Mouse (Mus musculus): ENCODE measurements around the gene Flt1.
"Not testable (repeated sequence)": the region's sequence is repeated elsewhere in the genome, so short reads cannot be mapped to it uniquely, and the experiment has no call there.

Flt1 gene

DNA sequence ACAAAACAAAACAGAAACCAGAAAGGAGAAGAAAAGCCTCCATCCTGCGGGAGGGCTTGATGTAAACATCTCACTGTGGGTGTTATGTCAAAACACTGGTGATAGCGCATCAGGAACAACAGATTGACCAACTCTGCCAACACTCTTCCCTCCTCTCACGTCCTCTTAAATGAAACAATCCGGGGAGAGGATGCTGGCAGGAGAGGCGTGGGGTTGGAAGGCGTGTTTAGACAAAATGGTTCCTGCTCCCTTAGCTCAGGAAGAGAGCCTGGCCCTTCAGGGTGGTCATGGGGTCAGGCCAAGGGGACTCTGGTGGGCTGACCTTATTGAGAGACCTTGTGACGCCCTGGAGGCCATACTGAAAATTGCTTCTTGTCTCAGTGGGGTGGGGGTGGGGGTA lies 65.9 kb downstream of the Flt1 start:
- DNase-seq, result no peak

DNA sequence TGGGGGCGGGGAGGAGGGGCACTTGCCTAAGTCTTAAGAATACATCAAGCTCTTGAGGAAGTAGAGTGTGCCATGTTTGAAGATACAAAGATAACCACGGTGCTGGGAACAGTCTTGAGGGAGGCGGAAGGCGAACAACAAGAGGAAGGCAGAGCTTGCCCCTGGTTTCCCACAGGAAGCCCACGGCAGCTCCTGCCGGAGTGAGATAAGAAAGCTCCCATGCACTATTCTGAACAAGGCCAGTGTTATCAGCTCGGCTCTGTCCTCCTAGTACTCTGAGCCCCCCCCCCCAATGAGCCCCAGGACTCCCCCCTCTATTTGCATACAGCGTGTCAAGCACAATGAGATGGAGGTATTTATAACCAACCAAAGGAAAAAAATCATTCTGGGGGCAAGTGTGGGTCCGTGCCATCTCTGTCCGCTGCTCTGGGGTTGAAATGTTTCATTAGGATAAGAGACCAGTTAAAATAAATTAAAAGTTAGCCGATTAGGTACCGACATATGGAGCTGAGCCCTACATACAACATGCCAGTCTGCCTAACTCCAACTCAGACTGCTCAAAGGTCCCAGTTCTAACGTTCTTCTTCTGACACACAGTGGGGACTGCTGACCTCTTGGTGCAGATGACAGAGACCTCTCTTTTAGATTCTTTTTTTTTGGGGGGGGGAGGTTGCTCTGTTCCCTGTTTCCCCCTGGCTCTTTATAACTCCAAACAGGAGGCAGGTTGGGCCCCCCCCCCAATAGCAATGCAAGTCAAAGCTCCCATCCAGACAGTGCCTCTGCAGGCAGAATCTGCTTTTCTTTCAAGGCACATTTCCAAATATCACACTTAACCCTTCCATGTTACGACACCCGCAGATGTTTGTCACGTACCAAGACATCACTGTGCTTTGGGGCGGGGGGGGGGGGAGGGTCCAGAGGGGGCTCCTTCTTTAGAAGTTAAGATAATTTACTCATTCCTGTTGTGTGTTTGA lies 67.6 kb downstream of the Flt1 start:
- peak; percentile 53 to 88 for DNase-seq

DNA sequence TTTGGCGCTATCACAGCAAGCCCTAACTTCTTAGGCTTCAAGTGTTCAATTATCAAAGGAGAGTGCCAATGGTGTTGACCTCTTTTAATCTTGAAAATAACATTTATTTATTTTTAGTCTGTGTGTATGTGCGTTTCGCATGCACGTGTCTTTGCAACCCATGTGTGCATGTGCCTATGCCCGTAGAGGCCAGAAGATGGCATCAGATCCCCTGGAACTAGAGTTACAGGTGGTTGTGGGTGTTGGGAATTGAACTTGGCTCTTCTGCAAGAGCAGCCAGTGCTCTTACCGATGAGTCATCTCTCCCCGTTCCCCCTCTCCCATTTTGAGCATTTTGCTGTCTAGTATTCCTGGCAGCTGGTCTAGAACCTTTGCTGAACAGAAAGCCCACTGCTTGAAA lies 70.0 kb downstream of the Flt1 start:
- DNase-seq, result no peak

- DNase-seq, result no peak
Measured at GRCm38 (mm10) chr5:147651233-147651632, 74.6 kb downstream of the Flt1 start.

DNA sequence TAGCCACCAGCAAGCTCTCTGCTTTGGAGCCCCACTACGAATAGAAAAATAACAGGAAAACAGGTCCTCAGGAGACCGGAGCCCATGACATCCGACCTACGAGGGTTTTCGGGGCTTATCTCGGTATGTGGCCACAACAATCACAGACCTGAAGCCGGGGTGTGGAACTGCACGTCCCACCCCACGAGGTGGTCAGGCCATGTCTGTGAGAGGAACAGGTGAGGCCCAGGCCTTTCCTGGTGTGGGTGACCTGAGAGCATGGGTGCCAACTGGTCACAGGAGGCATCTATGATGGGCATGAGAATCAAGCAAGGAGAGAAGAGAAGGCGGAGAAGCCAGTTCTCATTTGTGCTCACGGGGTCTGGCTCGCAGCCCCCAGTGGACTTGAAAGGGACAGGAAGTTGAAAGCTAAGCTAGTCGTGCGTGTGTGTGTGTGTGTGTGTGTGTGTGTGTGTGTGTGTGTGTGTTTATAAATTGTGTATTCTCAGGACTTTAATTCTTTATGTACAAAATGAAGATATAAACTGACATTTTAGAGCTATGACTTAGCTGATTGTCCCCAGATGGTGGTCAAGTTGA lies 79.4 kb downstream of the Flt1 start:
- peak; percentile 30 to 59 for DNase-seq

- peak; percentile 93 to 95 for DNase-seq
Measured at GRCm38 (mm10) chr5:147645001-147645645, 80.7 kb downstream of the Flt1 start.

DNA sequence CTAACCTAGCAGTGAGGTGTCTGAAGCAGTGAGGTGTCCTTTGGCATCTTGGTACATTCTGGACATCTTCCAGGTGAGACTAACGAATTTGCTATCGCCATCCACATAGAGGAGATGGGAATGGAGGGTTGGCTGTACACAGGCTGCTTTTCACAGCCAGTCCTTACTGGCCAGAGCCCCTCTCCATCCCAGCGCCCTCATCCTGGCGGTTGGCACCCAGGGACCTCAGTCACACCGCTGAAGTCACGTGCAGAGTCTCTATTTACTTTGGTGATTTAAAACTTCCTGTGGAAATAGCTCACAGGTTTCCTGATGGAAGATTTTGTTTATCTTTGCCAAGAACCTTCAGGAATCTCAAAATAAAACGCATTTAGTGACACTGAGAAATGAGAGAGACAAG lies 84.4 kb downstream of the Flt1 start:
- peak; percentile 25 to 60 for DNase-seq

- no peak for DNase-seq
Measured at GRCm38 (mm10) chr5:147639940-147640339, 85.9 kb downstream of the Flt1 start.

DNA sequence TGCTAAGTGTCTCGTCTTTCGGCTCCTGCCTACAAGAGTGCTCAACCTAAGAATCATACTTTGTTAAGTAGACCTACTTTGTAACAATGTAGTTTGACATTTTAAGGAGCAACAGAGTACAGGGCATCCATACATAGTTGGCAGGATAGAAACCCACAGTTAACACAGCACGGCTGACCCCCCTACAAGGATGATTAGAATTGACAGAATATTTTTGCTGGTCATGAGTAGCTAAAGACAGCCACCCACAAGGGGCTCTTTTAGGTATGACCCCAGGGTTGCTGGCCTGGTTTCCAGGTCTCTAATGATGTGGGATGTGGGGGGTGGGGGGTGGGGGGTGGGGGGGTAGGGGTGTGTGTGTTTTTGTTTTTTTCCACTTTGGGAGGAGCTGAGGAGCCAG lies 89.1 kb downstream of the Flt1 start:
- no peak for DNase-seq

DNA sequence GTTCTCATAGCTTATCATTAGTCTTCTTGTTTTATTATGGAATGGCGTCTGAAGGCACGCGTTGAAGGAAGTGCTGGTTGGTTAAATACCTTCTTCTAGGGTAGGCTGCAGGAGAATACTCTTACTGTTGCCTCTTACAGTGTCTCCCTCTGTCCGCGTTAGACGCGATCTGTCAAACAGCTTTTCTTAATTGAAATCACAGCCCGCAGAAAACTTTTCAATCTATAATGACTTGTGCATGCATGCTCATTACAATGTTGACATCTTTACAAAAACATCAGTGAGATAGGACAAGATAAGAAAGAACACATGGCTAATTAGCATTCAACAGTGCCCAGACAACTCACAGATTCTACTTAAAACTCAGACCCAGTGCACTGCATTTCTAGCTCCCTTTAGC lies 89.9 kb downstream of the Flt1 start:
- DNase-seq, result no peak

DNA sequence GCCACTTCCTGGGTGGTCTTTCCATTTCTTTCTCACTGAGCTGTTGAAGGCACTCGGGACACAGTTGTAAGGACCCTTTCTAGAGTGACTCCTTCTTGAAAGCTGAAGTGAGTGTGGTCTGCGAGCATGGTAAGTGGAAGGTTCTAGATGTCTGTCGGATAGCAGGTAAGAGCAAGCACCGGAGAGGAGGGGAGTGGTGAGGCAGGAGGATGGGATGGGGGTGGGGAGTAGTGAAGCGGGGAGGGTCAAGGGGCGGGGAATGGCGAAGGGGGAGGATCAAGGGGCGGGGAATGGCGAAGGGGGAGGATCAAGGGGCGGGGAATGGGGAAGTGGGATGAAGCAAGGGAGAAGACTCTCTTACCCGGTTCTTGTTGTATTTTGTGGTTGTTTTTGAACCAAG lies 91.8 kb downstream of the Flt1 start:
- no peak for DNase-seq

- DNase-seq, result no peak
Measured at GRCm38 (mm10) chr5:147632716-147633115, 93.1 kb downstream of the Flt1 start.

GRCm38 (mm10) chr5:147630426-147631290 lies 95.2 kb downstream of the Flt1 start:
- peak; percentile 27 to 70 for DNase-seq

DNA sequence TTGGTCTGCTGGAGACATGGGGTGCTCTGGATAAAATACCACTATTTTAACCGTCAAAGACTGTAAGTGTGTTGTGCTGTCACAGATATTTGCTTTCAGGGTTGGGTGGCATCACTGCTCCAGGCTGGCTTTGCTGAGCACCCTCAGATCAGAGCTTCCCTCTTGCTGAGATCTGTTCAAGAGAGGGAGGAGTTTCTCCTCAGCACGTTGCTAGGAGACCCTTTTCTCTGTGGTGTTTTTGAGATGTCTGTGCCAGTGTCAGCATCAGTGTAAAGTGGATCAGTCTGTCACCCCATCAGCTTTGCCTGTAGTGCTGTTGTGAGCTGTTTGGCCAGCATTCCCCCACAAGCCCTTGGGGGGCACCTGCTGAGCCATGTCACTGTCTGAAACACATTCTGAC lies 98.9 kb downstream of the Flt1 start:
- DNase-seq, result no peak

DNA sequence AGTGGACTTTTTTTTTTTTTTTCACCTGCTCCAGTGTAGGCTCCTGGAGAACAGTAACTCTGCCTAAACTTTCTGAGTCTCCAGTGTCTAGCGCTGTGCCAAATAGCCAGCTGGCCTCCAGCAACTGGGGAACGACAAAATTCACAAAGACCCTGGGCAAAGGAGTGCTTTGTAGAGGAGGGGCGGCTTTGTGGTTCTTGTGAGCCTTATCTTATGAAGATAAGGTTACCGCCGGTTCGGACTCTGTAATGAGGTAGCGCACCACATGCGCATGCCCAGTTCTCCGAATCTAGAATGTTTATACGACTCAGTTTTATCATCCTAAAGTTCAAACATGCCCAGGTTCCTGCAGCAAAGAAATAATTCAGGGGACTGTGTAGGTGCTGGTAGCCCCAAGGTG lies 102.1 kb downstream of the Flt1 start:
- no peak for DNase-seq

GRCm38 (mm10) chr5:147620178-147620577 lies 105.6 kb downstream of the Flt1 start:
- peak in 1 of 2 experiments; percentile 21 for DNase-seq

GRCm38 (mm10) chr5:147618243-147618642 lies 107.6 kb downstream of the Flt1 start:
- DNase-seq, result peak; percentile 42 to 72

DNA sequence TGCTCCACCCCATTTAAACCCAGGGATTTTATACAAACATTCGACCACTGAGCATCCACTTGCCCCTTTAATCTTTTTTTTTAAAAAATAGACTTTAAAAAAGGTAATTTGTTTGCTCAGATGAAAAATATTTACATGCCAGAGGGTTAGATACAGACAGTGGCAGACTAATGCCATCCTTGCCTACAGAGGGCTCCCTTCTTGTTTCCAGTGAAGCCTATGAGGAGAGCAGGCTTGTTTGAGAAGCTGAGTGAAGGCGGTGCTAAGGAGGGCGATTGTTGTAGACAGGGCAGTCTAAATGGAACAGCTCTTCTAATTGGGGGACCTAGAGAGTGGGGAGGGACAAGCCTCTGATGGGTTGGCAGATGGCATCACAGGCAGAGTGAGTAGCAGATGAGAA lies 109.4 kb downstream of the Flt1 start:
- no peak for DNase-seq

GRCm38 (mm10) chr5:147614659-147615058 lies 111.2 kb downstream of the Flt1 start:
- DNase-seq, result no peak

DNA sequence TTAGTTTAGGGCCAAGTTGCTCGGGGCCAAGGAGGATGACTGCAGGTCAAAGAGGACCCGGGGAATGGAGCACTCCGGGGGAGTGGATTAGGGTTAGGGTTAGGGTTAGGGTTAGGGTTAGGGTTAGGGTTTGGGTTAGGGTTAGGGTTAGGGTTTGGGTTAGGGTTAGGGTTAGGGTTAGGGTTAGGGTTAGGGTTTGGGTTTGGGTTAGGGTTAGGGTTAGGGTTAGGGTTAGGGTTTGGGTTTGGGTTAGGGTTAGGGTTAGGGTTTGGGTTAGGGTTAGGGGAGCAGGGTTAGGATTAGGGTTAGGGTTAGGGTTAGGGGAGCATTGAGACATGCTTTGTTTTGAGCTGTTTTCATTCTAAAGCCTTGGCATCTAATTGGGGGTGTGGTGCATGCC lies 114.5 kb downstream of the Flt1 start:
- DNase-seq, result not testable (repeated sequence)

DNA sequence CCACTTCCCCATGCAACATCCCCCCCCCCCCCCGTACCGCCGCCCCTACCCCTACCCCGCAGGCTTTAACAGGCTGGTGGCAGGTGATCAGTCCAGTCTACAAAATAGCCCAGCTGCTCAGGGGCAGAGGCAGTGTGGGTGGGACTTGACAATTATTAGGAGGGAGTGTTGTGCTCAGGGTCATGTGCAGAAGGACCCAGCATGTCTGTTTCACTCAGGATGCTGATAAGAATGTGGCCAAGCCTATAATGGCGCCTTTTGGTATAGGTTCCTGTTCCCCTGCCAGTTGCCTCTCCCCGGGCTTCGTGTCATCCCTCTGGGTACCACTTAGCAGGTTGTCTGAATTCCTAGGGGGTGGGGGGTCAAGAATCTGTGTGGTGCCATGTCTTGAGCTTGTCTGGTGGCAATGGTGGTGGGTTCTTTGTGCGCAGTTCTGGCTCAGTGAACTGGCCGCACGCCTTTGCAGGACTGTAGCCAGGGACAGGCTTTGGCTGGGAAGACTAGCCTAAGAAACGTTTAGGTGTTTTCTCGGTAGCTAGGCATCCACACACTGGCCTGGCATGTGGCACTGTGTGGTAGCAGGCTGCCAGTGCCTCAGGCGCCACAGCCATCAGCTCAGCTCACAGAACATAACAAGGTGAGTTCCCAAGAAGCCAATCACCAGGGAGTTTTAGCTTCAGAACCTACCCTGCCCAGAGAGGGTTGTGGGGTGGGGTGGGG lies 118.4 kb downstream of the Flt1 start:
- peak; percentile 36 to 76 for DNase-seq

GRCm38 (mm10) chr5:147606751-147607150 lies 119.1 kb downstream of the Flt1 start:
- peak; percentile 19 to 55 for DNase-seq
